Mouse (Mus musculus) granulocyte monocyte progenitor cell, adult 5-6 weeks (primary cell): ENCODE data around the gene Gm26661. TPM values are rescaled to one million over a fixed set of nuclear protein-coding genes. Genes with fewer than 3 reads are reported as not detected.

Experiments
- ATAC-seq: replicated peaks from 2 replicates; pipeline ENCODE4 v1.8.0; 2016; ENCODE audit warnings: mild to moderate bottlenecking, moderate TSS enrichment, inconsistent platforms; ENCODE audit not compliant: poor library complexity, severe bottlenecking
- total RNA-seq, 2 experiments: library from RNA; stranded (forward) in 1 of 2; stranded (reverse) in 1 of 2; fragments of 200-712, 200-1000 nt in 1 of 2; fragments of >200 nt in 1 of 2; fragmentation: Nextera tagmentation in 1 of 2; gene quantifications; 2 replicates each; pipeline ENCODE4 v1.2.3; 2014 to 2017

The Gm26661 gene
- total RNA-seq (2014; fragmentation: Nextera tagmentation) (not detected in 2 replicates), total RNA-seq (2017) (not detected in 2 replicates)

DNA sequence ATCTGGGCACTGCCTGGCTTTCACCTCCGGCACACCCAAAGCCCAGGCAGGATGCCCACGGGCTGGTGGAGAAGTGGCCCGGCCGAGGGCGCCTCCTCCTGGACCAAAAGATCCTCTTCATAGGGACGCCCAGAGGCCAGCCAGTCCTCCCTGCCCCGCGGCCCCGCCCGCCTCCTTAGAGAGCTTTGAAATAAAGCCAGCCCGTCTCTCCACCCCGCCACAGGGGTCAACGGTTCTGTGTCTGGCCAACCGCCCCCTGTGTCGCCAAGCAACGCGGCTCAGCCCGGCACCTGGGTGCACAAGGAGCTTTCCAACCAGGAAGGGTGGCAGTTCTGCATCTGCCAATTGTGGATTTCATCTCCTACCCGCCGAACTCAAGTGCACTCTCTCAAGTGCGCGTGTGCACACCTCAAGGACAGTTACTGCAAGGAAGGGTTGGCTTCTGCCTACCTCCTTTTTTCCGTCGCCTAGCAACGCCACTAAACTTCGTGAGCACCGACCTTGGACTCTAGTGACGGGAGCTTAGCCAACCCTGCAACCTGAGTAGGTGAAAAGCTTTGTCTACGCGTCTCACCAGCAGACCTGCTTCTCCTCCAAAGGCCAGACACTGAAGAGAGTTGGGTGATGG, at the start of gene Gm26661:
TSS of gene Gm26661 (plus strand) at position 56 of the 628 bp plus-strand sequence.
- ATAC-seq: peak; percentile 90

DNA sequence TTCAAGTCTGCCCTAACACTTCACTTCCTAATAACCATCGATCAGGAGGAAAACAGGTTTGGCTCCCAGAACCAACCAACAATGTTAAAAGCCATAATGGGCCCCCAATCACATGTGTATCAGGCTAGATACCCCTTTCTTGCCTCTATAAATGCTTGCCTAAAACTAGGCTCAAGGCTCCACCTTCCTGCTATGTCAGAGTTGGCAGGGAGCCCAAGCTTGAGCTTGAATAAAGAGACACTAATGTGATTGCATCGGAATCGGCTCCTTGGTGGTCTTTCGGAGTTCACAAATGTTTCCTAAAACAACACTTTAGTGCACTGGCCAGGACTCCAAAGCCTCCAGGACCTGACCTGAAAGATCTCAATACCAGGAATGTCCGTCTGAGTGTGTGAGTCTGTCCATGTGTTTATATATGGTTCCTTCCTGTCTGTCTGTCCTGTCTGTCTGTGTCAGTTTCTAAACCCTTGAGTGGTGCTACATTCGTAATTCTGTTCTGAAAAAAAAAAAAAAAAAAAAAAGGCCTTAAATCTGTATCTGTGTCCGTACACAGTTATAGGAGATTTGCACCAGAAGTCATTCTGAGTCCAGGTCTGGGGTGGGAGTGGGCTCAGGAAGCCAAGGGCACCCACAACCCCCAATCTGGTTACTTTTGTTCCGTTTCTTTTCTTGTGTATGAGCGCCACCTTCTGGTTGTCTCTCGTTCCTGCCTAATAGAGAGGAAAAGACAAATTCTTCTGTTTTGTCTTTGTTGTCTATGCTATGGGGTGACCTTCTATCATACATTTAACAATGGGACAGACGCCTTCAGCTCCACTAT, 42.2 kb upstream of the Gm26661 start:
- peak; percentile 79 for ATAC-seq

DNA sequence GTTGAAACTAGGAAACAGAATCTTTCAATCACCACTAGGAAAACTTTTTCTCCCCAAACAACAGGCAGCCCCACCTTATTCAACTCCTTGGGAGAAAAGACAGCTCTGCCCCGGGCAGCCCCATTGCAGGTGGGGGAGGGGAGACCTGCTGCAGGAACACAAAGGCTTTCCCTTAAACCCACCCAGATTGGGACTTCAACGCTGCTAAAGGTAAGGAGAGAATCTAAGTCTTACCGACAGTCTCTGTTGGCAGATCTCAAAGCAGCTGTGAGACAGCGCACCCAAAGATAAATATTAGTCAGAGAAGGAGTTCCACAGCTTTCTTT, 41.7 kb upstream of the Gm26661 start:
- no peak for ATAC-seq

DNA sequence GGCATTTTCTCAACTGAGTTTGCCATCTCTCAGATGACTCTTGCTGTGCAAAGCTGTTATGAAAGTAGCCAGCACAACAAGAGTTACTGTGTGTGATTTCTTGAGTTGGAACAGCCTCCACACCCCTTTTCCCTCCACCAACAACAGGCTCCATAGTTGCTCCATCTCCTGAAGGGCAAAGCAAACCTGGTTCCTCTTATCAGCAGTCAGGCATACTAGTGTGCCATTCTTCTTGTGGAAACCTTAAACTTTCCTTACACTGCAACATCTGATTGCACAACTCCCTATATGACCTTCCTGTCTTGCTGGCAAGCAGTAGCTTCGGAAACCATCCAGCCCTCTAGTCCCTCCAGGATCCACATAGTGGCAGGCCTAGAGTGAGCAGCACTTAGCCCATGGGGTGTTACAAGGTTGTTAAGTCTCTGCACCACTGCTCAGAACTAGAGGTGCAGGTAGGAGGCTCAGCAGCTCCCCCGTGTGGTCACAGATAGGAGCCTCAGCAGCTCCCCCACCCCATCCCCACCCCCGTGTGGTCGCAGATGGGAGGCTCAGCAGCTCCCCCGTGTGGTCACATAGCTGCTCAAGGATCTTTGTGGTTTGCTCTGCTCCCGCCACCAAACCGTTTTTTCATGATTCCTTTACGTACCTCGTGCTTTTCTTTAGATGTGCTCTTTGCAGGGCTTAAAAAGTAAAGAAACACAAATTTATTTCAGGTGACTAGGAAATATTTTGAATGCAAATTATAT, 25.6 kb upstream of the Gm26661 start:
- peak; percentile 96 for ATAC-seq

DNA sequence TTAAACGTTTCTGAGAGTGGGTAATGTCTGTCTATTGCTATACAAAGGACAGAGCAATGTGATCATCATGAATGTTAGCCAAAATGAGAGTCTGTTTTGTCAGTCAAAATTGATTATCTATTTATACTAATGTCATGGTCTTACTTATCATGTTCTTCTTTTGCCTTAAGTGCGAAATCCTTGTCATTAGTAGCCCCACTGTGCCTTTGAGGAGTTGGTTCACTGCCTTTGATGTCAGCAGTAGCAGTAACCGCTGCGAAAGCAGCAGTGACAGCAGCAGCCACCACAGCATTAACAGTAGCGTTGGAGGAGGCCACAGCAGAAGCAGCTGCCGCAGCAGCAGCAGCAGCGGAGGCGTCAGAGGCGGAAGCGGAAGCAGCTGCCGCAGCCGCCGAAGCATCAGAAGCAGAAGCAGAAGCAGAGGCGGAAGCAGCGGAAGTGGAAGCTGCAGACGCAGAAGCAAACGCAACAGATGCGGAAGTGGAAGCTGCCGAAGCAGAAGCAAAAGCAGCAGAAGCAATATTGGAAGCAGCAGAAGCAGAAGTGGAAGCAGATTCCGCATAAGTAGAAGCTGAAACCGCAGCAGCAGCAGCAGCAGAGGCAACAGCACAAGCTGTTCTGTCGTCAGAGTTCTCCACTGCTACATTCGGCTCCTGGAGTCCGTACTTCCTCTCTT, 17.5 kb upstream of the Gm26661 start:
- ATAC-seq: peak; percentile 99

DNA sequence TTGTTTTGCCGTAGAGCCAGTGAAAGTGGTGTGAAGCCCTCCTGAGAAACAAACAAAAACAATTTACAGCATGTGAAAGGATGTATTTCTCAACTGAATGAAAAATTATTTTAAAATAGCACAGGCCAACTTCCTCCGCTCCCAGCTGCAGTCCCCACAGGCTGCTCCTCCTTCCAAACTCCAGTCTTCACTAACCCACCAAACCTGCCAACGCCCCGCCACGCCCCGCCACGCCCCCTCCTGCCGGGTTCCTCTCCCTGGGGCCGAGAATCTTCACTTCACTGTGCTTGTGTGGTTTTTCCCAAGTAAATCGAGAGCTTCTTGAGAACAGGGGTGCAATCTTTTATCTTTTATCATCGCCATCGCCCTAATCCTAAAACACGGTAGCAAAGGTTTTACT, 5.3 kb upstream of the Gm26661 start:
- peak; percentile 87 for ATAC-seq

DNA sequence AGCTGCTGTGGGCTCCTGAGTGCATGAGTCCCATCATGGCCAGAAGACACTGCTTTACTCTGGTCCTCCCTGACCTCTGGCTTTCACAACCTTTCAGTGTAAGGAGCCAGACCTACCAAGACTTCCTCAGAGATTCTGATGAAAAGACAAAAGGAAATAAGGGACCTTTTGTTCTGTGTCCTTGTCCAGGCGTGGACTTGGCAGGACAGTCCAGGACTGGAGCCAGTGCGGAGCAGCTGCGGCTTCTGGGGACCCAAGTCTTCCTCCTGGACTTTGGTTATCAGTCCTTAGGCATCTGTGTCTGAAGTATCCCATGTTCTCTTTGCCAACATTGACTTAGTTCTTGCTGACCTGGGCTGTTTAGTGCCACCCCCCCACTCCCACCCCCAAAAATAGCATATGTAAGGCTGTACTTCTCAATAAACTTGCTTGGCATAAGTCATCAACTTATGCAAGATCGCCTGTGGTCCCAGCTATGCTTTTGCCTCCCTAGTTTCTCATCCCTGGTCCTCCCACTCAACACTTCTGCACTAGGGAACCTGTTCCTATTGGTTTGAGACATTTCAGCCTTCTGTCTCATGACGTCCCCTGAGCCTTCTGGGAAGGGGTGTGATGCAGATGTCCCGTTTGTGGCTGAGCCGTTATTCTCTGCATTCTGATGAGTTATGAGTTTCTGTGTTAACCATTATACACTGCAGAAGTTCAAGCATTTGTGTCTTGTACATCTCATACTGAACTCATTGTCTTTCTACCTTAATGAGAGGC, 1.9 kb upstream of the Gm26661 start:
- no peak for ATAC-seq

DNA sequence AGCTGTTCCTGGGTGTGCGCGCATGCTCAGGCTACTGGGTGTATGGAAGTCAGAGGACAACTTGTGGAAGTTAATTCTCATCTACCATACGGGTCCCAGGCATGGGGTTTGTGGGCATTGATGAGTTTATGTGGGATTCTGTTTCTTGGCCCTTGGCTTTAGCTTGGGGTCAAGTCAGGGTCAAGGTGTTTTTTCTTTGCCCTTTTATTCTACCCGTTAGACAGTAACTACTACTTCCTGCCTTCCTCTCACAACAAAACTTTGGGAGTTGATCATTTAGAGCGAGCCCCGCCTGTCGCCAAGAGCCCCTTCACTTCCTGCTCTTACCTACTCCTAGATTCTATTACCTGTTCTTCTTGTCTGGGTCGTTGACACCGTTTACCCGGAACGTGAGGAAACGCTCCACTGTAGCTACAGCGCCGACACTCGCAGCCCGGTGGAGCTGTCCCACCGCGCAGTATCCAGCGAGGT, 291 bp upstream of the Gm26661 start:
- no peak for ATAC-seq

DNA sequence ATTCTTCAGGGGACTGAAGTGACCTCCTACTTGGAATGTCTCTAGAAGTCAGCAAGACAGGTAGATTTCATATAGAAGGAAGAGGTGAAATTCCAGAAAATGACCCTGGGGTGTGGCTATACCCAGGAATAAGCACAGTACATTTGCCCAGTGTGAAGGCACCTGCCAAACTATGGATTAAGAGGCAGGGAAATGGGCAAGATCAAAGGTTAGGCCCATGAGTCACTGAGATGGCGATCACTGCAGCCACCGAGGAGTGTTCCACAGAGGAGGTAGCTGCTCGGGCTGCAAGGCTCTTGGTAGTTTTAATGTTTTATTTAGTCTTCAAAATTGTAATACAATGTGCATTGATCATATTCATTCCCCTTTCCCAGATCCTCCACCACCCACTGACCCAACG, 4.6 kb downstream of the Gm26661 start:
- no peak for ATAC-seq

DNA sequence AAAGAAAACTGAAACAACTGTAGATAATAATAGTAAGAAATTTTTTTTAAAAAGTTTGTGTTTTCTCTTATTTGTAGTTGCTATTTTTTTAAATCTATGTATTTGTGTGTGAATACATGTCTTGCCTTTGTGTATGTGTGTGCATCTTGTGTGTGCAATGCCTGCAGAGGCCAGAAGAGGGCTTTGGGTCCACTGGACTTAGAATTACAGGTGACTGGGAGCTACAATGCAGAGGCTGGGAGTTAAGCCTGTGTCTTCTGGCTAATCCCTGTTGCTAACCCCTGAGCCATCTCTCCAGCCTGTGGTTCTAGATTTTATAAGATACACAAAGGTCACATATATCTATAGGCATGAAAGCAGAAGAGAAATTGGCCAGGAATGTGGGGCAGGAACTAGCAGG, 9.2 kb downstream of the Gm26661 start:
- ATAC-seq: no peak

DNA sequence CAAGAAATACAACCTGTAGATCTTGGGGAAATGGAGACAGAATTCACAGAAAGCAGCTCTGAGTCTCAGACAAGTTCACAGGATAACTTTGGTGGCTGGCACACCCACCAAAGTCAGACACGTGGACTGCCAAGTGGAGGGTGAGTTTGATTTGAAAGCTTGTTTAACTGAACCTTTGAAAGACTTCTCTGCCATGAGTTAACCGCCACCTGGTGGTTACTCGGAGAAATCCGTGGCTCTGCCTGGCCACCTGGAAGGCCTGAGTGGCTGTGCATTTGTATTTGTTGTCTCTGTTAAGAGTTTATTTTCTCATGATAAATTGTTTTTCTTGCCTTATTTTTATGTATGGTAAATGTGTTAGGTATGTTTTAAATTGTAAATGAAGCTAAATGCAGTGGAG, 10.4 kb downstream of the Gm26661 start:
- peak; percentile 52; the same call in 1 of the 2 replicates for ATAC-seq

DNA sequence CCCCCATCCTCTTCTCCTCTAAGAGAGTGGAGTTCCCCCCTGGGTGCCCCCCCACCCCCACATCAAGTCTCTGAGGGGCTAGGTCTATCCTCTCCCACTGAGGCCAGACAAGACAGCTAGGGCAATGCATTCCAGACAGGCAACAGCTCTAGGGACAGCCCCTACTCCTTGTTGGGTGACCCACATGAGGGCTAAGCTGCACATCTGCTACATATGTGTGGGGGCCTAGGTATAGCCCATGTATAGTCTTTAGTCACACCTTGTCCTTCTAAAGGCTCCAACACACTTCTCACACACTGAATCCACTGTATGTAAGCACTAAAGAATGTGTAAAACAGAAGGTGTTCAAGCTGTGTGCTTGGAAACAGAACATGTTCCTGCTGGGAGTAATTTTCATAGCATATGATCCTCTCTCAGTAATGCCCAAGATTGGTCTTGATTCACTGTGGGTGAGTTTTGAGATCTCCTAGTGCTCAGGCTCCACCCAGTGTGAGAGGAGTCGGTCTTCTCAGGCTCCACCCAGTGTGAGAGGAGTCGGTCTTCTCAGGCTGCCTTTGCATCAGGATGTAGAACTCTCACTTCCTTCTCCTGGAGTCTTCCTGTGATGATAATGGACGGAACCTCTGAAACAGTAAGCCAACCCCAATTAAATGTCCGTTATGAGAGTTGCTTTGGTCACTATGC, 12.6 kb downstream of the Gm26661 start:
- peak; percentile 97 for ATAC-seq

DNA sequence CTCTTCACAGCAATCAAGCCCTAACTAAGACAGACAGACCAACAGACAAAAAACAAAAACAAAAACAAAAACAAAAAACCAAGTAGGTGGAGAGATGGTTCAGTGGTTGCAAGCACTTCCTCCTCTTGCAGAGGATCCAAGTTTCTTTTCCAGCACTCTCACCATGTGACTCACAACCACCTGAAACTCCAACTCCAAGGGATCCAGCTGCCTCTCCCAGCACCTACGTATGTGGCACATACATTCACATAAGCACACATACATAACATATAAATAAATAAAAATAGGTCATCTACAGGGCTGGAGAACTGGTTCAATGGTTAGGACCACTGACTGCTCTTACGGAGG, 13.1 kb downstream of the Gm26661 start:
- ATAC-seq: peak; percentile 60; the same call in 1 of the 2 replicates

DNA sequence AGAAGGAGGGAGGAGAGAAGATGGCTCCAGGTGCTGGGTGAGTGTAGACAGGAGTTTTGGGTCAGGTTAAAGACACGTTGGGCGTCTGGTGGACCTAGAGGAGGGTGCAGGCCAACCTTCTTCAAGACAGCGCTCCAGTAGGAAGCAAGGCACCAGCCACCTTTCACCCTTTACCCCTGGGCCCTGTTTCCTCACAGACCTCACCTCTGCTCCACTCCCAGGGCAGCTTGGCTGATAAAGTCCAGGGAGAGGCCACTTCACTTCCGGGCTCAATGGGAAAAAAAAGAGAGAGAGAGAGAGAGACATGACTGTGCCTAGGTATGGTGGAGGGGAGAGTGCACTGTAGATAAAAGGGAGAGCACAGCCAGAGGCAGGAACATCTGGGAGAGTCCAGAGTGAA, 16.3 kb downstream of the Gm26661 start:
- ATAC-seq: no peak

DNA sequence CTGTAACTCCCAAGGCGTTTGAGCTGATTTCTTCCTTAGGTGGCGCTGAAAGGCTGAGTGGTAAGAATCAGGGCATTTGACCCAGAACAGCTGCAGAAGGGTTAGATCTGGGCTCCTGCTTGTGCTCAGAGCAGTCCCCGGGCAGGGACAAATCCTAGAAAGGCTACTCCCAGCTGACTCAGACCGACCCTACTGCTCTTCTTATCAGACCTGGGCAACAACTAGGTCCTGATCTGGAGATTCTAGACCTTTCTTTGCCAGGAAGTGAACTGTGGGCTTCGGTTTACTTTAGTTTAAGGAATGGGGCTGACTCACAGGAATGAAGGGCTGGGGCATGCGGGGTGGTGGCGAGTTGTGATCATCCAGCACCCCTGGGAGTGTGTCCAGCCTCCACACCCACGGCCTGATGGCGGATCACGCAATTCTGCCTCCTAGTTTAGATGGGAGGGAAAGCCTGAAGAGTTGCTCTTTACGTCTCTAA, 17.2 kb downstream of the Gm26661 start:
- no peak for ATAC-seq

DNA sequence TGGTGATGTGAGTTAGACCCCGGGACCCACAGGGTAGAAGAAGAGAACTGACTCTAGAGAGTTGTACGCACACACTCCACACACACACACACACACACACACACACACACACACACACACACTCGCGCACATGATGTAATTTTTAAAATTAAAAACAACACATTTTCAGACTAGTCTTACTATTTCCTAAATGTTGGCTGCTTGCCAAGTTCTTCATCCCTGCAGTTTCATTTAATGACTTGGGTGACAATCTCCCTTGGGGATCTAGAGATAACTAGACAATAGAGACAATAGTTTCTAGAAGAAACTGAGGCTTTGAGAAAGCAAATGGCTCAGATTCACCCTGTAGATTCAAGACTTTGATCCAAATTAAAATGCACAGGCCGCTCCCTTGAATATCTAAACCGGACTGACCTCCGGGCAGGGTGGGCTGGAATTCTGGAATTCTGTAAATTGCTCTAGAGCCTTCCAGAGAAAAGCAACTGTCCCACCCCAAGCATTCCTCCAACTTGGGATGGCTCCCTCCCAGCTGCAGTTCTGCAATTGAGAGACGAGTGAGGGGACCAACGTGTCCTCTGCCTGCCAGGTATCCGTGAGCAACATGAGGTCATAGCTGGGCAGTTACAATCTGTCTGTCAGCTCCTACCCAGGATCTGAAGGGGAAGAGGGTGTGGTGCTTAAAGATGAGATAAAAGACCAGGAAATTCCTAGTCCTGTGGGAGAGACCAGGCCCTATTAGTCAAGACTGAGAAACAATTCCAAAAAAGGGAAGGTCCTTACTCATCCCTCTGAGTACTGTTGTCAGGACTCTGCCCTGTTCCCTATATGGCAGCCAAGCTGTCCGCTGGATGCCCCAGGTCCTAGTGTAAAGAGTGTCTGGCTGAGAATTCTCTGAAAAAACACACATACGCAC, 17.9 kb downstream of the Gm26661 start:
- ATAC-seq: no peak

DNA sequence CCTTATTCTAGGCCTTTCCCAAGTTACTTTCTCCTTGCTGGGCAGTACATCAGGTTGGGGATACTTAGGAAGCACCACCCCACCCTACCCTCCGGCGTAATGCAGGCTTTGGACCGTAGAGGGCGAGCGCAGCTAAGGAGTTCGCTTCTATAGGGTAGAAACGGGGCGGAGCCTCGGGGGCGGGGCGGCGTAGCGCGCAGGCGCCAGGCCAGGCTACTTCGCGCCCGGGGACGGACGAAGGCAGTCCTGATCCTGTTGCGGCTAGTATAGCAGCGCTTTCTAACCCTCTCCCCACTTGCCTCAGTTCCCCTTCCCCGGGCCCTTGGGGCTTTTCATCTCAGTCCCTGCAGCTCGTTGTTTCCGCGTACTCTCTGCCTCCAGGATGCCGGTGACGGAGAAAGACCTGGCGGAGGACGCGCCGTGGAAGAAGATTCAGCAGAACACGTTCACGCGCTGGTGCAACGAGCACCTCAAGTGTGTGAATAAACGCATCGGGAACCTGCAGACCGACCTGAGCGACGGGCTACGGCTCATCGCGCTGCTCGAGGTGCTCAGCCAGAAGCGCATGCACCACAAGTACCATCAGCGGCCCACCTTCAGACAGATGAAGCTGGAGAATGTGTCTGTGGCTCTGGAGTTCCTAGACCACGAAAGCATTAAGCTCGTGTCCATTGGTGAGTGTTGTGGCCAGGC, 26.5 kb downstream of the Gm26661 start, which contains the start of gene Flnb:
TSS of gene Flnb (plus strand) at position 188 of the 693 bp plus-strand sequence.
- peak; percentile 90 for ATAC-seq
